Mouse (Mus musculus) megakaryocyte-erythroid progenitor cell, adult 5-6 weeks (primary cell): ENCODE results near the gene Tmem202. TPM values are rescaled to one million over a fixed set of nuclear protein-coding genes. Genes with fewer than 3 reads are reported as not detected.

ENCODE experiments used
- ATAC-seq: replicated peaks from 2 replicates; pipeline ENCODE4 v1.8.0; 2016; ENCODE audit warnings: mild to moderate bottlenecking, inconsistent platforms; ENCODE audit not compliant: severe bottlenecking, poor library complexity, low FRiP score, low TSS enrichment
- total RNA-seq, 2 experiments: library from RNA; stranded (forward) in 1 of 2; stranded (reverse) in 1 of 2; fragments of 200-1000, 215-1000 nt in 1 of 2; fragments of >200 nt in 1 of 2; fragmentation: Nextera tagmentation in 1 of 2; gene quantifications; 2 replicates each; pipeline ENCODE4 v1.2.3; 2014 to 2017

Gene Tmem202
- total RNA-seq, 2 experiments from 2014 or later = not detected

GRCm38 (mm10) chr9:59476617-59477016 is 63.0 kb downstream of the Tmem202 start:
- ATAC-seq = no peak

- ATAC-seq = peak; percentile 89
Measured at GRCm38 (mm10) chr9:59474838-59475237, 64.8 kb downstream of the Tmem202 start.

DNA sequence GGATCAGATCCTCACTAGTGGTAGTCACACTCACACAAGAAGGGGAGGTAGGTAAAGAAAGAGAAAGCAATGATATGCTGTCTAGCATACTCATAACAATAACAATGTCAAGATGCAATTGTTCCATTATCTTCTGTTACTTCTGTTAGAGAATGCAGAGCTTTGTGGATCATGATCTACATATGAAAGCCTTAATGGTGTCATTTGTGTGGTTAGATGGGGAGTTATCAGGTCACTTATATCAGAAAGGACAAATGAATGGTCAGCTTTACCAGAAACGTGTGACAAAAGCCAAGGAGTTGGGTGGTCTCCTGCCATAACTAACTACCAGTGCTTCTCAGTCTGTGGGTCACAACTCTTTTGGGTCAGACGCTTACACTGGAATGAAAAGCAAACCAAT is 66.5 kb downstream of the Tmem202 start:
- no peak for ATAC-seq

GRCm38 (mm10) chr9:59469446-59469845 is 70.2 kb downstream of the Tmem202 start:
- no peak for ATAC-seq

Other genes starting within 250 kb of the Tmem202 start
- gene Adpgk, start 248.3 kb downstream of the Tmem202 start, total RNA-seq (2014; fragmentation: Nextera tagmentation) = 44.5 and 53.1 TPM in 2 replicates
- gene Adpgk, start 248.3 kb downstream of the Tmem202 start, total RNA-seq (2017) = 41.4 and 43.0 TPM in 2 replicates
- 5.7 and 6.9 TPM in 2 replicates for gene Bbs4, start 186.3 kb downstream of the Tmem202 start, total RNA-seq (2014; fragmentation: Nextera tagmentation)
- gene Bbs4, start 186.3 kb downstream of the Tmem202 start, total RNA-seq (2017) = 9.6 and 17.4 TPM in 2 replicates
- gene Arih1, start 53.2 kb downstream of the Tmem202 start, total RNA-seq (2014; fragmentation: Nextera tagmentation) = 36.1 and 58.2 TPM in 2 replicates
- 117 and 141 TPM in 2 replicates for gene Arih1, start 53.2 kb downstream of the Tmem202 start, total RNA-seq (2017)
- 16.6 and 23.9 TPM in 2 replicates for gene Hexa, start 307 bp downstream of the Tmem202 start, total RNA-seq (2014; fragmentation: Nextera tagmentation)
- gene Hexa, start 307 bp downstream of the Tmem202 start, total RNA-seq (2017) = 25.4 and 28.7 TPM in 2 replicates
- not detected in 2 replicates for gene Celf6, start 38.1 kb upstream of the Tmem202 start, total RNA-seq (2014; fragmentation: Nextera tagmentation)
- not detected in 2 replicates for gene Celf6, start 38.1 kb upstream of the Tmem202 start, total RNA-seq (2017)
- 27.1 and 39.6 TPM in 2 replicates for gene Parp6, start 77.4 kb upstream of the Tmem202 start, total RNA-seq (2014; fragmentation: Nextera tagmentation)
- gene Parp6, start 77.4 kb upstream of the Tmem202 start, total RNA-seq (2017) = 19.8 and 34.7 TPM in 2 replicates
- 7.4 and 27.8 TPM in 2 replicates for gene Pkm, start 116.5 kb upstream of the Tmem202 start, total RNA-seq (2014; fragmentation: Nextera tagmentation)
- gene Pkm, start 116.5 kb upstream of the Tmem202 start, total RNA-seq (2017) = 29.6 and 62.7 TPM in 2 replicates
- gene Gramd2, start 140.3 kb upstream of the Tmem202 start, total RNA-seq (2014; fragmentation: Nextera tagmentation) = not detected in 2 replicates
- not detected in 2 replicates for gene Gramd2, start 140.3 kb upstream of the Tmem202 start, total RNA-seq (2017)
- 3.3 and 3.6 TPM in 2 replicates for gene Senp8, start 210.9 kb upstream of the Tmem202 start, total RNA-seq (2014; fragmentation: Nextera tagmentation)
- 3.8 and 5.6 TPM in 2 replicates for gene Senp8, start 210.9 kb upstream of the Tmem202 start, total RNA-seq (2017)
- gene Myo9a, start 211.0 kb upstream of the Tmem202 start, total RNA-seq (2014; fragmentation: Nextera tagmentation) = 12.0 and 19.4 TPM in 2 replicates
- 11.8 and 15.9 TPM in 2 replicates for gene Myo9a, start 211.0 kb upstream of the Tmem202 start, total RNA-seq (2017)